Mouse (Mus musculus): ENCODE measurements around the gene Actl7a.

- TF ChIP-seq CTCF (IDR thresholded peaks at IDR 0.05; ENCODE audit: low read depth): no peak
- no peak for TF ChIP-seq EP300 (optimal IDR thresholded peaks at IDR 0.05)
These were observed 2.1 kb upstream of the Actl7a start, which contains the start of gene Actl7b for GRCm38 (mm10) chr4:56741041-56741493.
